Mouse (Mus musculus): ENCODE measurements around the gene Ano6. TPM values are rescaled to one million over a fixed set of nuclear protein-coding genes. Genes with fewer than 3 reads are reported as not detected.

The Ano6 gene
- polyA plus RNA-seq, 1 experiment: 5.8 TPM

DNA sequence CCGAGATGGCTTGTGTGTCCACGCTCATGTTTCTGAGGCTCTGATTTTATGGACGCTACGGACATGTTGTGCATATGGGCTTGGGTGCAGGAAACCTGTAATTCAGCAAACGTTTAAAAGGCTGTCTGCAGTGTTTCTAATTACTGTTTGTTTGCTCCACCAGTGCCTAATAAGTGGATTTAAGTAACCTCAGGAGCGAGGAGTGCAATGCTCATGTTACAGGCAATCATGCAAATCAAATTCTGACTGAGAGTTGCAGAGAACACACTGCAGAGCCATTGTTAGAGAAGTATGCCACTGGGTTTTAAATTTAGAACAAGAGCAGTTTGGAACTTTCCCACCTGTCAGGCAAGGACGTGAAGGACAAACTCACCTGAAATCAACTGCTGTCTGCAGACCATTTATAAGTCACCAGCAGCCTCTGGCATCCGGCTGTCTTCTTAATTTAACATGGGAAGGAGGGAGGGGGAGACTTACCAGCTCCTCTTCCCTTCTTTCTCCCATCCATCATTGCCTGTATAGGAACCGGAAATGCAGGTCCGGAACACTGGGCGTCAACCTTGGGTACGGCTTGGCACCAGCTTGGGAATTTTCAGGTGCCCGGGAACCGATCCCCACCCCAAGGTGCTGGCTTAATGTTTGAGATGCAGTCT is 39.0 kb downstream of the Ano6 start:
- no peak overlapping the region for H3K4me3 ChIP-seq (ENCODE audit: control insufficient read depth, low read depth, low read length)
- TF ChIP-seq CTCF (IDR thresholded peaks at IDR 0.05; ENCODE audit: control insufficient read depth, insufficient read depth, insufficient replicate concordance, low read depth, low read length) (no peak), POLR2A (IDR thresholded peaks at IDR 0.05; ENCODE audit: control insufficient read depth, low read depth, low read length) (no peak)

DNA sequence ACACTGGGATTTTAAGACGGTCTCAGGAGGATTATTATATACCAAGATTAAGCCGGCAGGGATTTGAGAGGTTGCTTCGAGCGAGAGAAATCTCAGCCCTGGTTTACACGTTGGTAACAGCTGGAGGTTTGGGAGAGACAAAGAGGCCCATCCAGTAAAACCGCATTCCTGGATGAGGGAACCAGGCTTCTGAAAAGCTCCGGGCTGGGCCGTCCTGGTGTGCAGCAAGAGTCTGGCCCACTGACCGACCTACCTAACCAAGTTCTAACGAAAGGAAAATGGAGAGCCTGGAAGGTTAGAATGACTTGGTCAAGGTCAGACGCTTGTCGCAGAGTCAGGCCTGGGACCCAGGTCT is 39.5 kb downstream of the Ano6 start:
- Histone ChIP-seq H3K27ac (ENCODE audit: control insufficient read depth, insufficient read depth, low read depth, low read length) (no peak overlapping the region), H3K27me3 (ENCODE audit: control insufficient read depth, insufficient read depth, low read length) (no peaks in the 10 kb centered on the region), H3K36me3 (ENCODE audit: control insufficient read depth, insufficient read depth, low read length) (no peaks in the 10 kb centered on the region), H3K4me3 (ENCODE audit: control insufficient read depth, low read depth, low read length) (no peak overlapping the region), H3K4me1 (ENCODE audit: control insufficient read depth, insufficient read depth, low read length) (peaks cover 2% of the 10 kb centered on the region)
- no peak for TF ChIP-seq POLR2A (IDR thresholded peaks at IDR 0.05; ENCODE audit: control insufficient read depth, low read depth, low read length)

More for the DNA sequence above, 39.0 kb downstream of the Ano6 start:
- peaks cover 2% of the 10 kb centered on the region for H3K4me1 ChIP-seq (ENCODE audit: control insufficient read depth, insufficient read depth, low read length)
- H3K27me3 ChIP-seq (ENCODE audit: control insufficient read depth, insufficient read depth, low read length): no peaks in the 10 kb centered on the region
- no peak overlapping the region for H3K27ac ChIP-seq (ENCODE audit: control insufficient read depth, insufficient read depth, low read depth, low read length)
- no peaks in the 10 kb centered on the region for H3K36me3 ChIP-seq (ENCODE audit: control insufficient read depth, insufficient read depth, low read length)

GRCm38 (mm10) chr15:95833292-95833691 is 42.6 kb downstream of the Ano6 start:
- Histone ChIP-seq H3K36me3 (ENCODE audit: control insufficient read depth, insufficient read depth, low read length) (no peaks in the 10 kb centered on the region), H3K27me3 (ENCODE audit: control insufficient read depth, insufficient read depth, low read length) (no peaks in the 10 kb centered on the region), H3K27ac (ENCODE audit: control insufficient read depth, insufficient read depth, low read depth, low read length) (no peak overlapping the region), H3K4me3 (ENCODE audit: control insufficient read depth, low read depth, low read length) (no peak overlapping the region), H3K4me1 (ENCODE audit: control insufficient read depth, insufficient read depth, low read length) (no peaks in the 10 kb centered on the region; the same call in 1 of the 2 replicates)
- TF ChIP-seq POLR2A (IDR thresholded peaks at IDR 0.05; ENCODE audit: control insufficient read depth, low read depth, low read length): no peak
- TF ChIP-seq CTCF (IDR thresholded peaks at IDR 0.05; ENCODE audit: control insufficient read depth, insufficient read depth, insufficient replicate concordance, low read depth, low read length): no peak

DNA sequence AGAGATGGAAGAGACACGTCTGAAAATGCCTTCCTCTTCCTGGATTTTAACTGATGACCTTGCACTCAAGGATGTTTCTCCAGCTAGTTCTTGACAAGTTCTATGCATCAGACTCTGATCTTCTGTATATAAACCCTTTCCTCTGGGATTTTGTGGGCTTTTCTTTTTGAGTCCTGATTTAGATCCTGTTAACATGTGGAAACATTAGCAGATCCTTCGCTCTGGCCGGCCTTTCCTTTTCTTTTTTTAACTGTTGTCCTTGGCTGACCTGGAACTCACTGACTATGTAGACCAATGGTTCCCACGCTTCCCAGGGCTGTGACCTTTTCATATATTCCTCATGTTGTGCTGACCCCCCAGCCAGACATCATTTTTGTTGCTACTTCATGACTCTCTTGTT is 45.4 kb downstream of the Ano6 start:
- Histone ChIP-seq H3K36me3 (ENCODE audit: control insufficient read depth, insufficient read depth, low read length) (no peaks in the 10 kb centered on the region), H3K4me3 (ENCODE audit: control insufficient read depth, low read depth, low read length) (no peak overlapping the region), H3K4me1 (ENCODE audit: control insufficient read depth, insufficient read depth, low read length) (no peaks in the 10 kb centered on the region), H3K27me3 (ENCODE audit: control insufficient read depth, insufficient read depth, low read length) (no peaks in the 10 kb centered on the region), H3K27ac (ENCODE audit: control insufficient read depth, insufficient read depth, low read depth, low read length) (0 out of 2 replicates have a peak overlapping the region, but pooled peaks have one; percentile 21)
- TF ChIP-seq CTCF (IDR thresholded peaks at IDR 0.05; ENCODE audit: control insufficient read depth, insufficient read depth, insufficient replicate concordance, low read depth, low read length): no peak
- no peak for TF ChIP-seq POLR2A (IDR thresholded peaks at IDR 0.05; ENCODE audit: control insufficient read depth, low read depth, low read length)

GRCm38 (mm10) chr15:95836646-95837434 is 46.2 kb downstream of the Ano6 start:
- no peak for TF ChIP-seq POLR2A (IDR thresholded peaks at IDR 0.05; ENCODE audit: control insufficient read depth, low read depth, low read length)
- no peaks in the 10 kb centered on the region for H3K27me3 ChIP-seq (ENCODE audit: control insufficient read depth, insufficient read depth, low read length)
- no peaks in the 10 kb centered on the region for H3K36me3 ChIP-seq (ENCODE audit: control insufficient read depth, insufficient read depth, low read length)
- no peaks in the 10 kb centered on the region for H3K4me1 ChIP-seq (ENCODE audit: control insufficient read depth, insufficient read depth, low read length)
- no peak overlapping the region for H3K27ac ChIP-seq (ENCODE audit: control insufficient read depth, insufficient read depth, low read depth, low read length)
- H3K4me3 ChIP-seq (ENCODE audit: control insufficient read depth, low read depth, low read length): no peak overlapping the region

DNA sequence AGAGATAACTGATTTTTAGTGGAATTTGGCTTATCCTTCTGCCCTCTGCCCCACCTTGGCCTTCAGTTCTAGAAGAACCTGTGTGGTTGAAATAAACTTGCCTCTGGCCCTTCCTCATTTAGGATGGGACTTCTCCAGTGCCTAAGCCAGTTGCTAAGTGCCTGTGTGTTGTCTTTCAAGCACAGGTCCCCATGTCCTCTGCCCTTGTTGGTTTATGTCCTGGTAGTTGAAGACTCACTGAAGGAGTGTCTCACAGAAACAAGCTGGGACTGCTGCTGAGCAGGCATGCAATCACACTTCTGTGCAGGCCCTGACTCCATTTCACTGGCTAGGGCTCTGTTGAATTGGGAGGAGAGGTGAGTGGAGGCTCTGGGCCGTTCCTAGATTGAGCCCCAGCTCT is 46.9 kb downstream of the Ano6 start:
- H3K4me1 ChIP-seq (ENCODE audit: control insufficient read depth, insufficient read depth, low read length): no peaks in the 10 kb centered on the region
- TF ChIP-seq CTCF (IDR thresholded peaks at IDR 0.05; ENCODE audit: control insufficient read depth, insufficient read depth, insufficient replicate concordance, low read depth, low read length): no peak
- TF ChIP-seq POLR2A (IDR thresholded peaks at IDR 0.05; ENCODE audit: control insufficient read depth, low read depth, low read length): no peak
- no peak overlapping the region for H3K4me3 ChIP-seq (ENCODE audit: control insufficient read depth, low read depth, low read length)
- H3K27me3 ChIP-seq (ENCODE audit: control insufficient read depth, insufficient read depth, low read length): no peaks in the 10 kb centered on the region
- no peaks in the 10 kb centered on the region for H3K36me3 ChIP-seq (ENCODE audit: control insufficient read depth, insufficient read depth, low read length)
- no peak overlapping the region for H3K27ac ChIP-seq (ENCODE audit: control insufficient read depth, insufficient read depth, low read depth, low read length)

DNA sequence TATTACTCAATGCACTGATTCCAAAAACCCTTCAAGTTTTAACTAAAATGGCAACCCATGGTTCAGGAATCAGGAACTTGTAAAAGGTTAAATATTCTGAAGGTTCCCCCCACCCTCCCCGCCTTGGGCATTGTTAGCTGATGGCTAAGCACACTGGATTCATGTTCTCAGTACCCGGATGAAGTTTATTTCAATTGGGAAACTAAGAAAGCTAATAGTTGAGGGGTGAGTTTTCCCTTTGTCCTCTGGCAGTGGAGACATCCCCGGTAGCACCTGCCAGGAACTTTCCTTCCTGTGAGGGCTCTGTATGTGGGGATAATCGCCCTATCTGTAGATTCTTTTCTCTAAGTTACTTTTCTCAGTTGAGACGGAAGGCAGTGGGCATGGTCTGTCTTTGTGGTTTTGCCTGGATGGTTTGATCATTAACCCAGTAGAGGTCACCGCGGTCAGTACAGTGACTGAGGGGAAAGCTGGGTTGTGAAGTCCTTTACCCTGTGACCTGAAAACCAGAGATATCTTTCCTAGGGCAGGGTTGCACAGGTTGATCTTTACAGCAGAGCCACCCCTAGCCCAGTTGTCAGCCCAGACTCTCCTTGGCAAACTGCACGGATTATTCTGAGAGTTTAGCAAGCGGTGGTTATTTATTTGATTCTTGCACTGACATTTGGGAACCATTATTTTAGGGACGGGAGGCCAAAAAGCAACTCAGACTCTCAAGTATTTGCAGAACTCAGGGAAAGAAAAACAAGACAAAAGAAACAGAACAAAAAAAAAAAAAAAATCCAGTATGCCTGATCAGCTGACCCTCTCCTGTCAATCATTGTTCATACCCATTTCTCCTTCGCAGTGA is 47.8 kb downstream of the Ano6 start:
- no peak overlapping the region for H3K27ac ChIP-seq (ENCODE audit: control insufficient read depth, insufficient read depth, low read depth, low read length)

More for the DNA sequence above, 47.8 kb downstream of the Ano6 start:
- TF ChIP-seq CTCF (IDR thresholded peaks at IDR 0.05; ENCODE audit: control insufficient read depth, insufficient read depth, insufficient replicate concordance, low read depth, low read length): no peak
- TF ChIP-seq POLR2A (IDR thresholded peaks at IDR 0.05; ENCODE audit: control insufficient read depth, low read depth, low read length): no peak
- H3K27me3 ChIP-seq (ENCODE audit: control insufficient read depth, insufficient read depth, low read length): no peaks in the 10 kb centered on the region
- H3K36me3 ChIP-seq (ENCODE audit: control insufficient read depth, insufficient read depth, low read length): no peaks in the 10 kb centered on the region
- no peak overlapping the region for H3K4me3 ChIP-seq (ENCODE audit: control insufficient read depth, low read depth, low read length)
- H3K4me1 ChIP-seq (ENCODE audit: control insufficient read depth, insufficient read depth, low read length): no peaks in the 10 kb centered on the region

All from testis, adult 2 months (tissue).